Mouse (Mus musculus) retina, adult 2 months (tissue): ENCODE measurements around the gene Vti1a.
A peak's percentile ranks its signal among the peaks of the same experiment; 100 is the strongest.

ENCODE experiments used
- DNase-seq: peaks from one replicate; pipeline ENCODE4 v3.0.0-alpha.2; 2012; ENCODE audit warnings: low read depth, low spot score

Gene Vti1a

GRCm38 (mm10) chr19:55585270-55586224 is 269.5 kb downstream of the Vti1a start:
- DNase-seq: no peak

GRCm38 (mm10) chr19:55587638-55588421 is 271.7 kb downstream of the Vti1a start:
- DNase-seq: no peak

- DNase-seq: no peak
Observed at GRCm38 (mm10) chr19:55588948-55589896, 273.1 kb downstream of the Vti1a start.

- DNase-seq: no peak
Observed at GRCm38 (mm10) chr19:55592876-55593691, 277.0 kb downstream of the Vti1a start.

- no peak for DNase-seq
Observed at GRCm38 (mm10) chr19:55593729-55594444, 277.8 kb downstream of the Vti1a start.

- DNase-seq: no peak
Observed at GRCm38 (mm10) chr19:55594451-55594850, 278.4 kb downstream of the Vti1a start.

- DNase-seq: no peak
Observed at GRCm38 (mm10) chr19:55595945-55596649, 280.0 kb downstream of the Vti1a start.

GRCm38 (mm10) chr19:55596804-55597203 is 280.7 kb downstream of the Vti1a start:
- DNase-seq: no peak

- no peak for DNase-seq
Observed at GRCm38 (mm10) chr19:55597296-55597695, 281.2 kb downstream of the Vti1a start.

GRCm38 (mm10) chr19:55597951-55598350 is 281.9 kb downstream of the Vti1a start:
- no peak for DNase-seq

GRCm38 (mm10) chr19:55599124-55599523 is 283.0 kb downstream of the Vti1a start:
- no peak for DNase-seq

- no peak for DNase-seq
Observed at GRCm38 (mm10) chr19:55607725-55608124, 291.6 kb downstream of the Vti1a start.

- DNase-seq: peak; percentile 59
Observed at GRCm38 (mm10) chr19:55608858-55609375, 292.8 kb downstream of the Vti1a start.

GRCm38 (mm10) chr19:55609806-55610205 is 293.7 kb downstream of the Vti1a start:
- DNase-seq: no peak

GRCm38 (mm10) chr19:55615743-55616142 is 299.6 kb downstream of the Vti1a start:
- no peak for DNase-seq

- DNase-seq: no peak
Observed at GRCm38 (mm10) chr19:55616276-55616675, 300.2 kb downstream of the Vti1a start.

- no peak for DNase-seq
Observed at GRCm38 (mm10) chr19:55616937-55617336, 300.8 kb downstream of the Vti1a start.

- DNase-seq: no peak
Observed at GRCm38 (mm10) chr19:55618546-55618945, 302.5 kb downstream of the Vti1a start.
